In genomic region chr10:86091919-86092318, GRCm38 (mm10) we compare ENCODE assay signal across 9 mouse cellular contexts.
A peak's percentile ranks its signal among the peaks of the same experiment; 100 is the strongest.
DNase-seq lines count a peak whose midpoint lies in the region; ATAC-seq and TF ChIP-seq lines count a peak whose summit lies in the region.
"Had no signal": no experiment of that assay in that cellular context is flagged by ENCODE, and none has a peak within 500 bp of the region (broad histone marks: within the 10 kb centered on the region; RNA-seq: fewer than 3 reads in every experiment).

No protein-coding gene starts in this region.

- no peak for ATAC-seq in heart, embryonic 11.5 days (replicated peaks; ENCODE audit: insufficient number of reproducible peaks, low FRiP score, low TSS enrichment)
- peak; percentile 78 for ATAC-seq in megakaryocyte progenitor cell, adult 5-6 weeks (replicated peaks; ENCODE audit: poor library complexity)
- no peak; the same call in 1 of the 2 replicates for ATAC-seq in megakaryocyte-erythroid progenitor cell, adult 5-6 weeks (replicated peaks; ENCODE audit: low FRiP score, low TSS enrichment, poor library complexity, severe bottlenecking)

- H3K4me1 ChIP-seq in heart, embryonic 11.5 days (ENCODE audit: control insufficient read depth, insufficient read depth, low read length), result no peaks in the 10 kb centered on the region
- H3K4me1 ChIP-seq in thymus, adult 2 months (replicated peaks; ENCODE audit: control insufficient read depth, insufficient read depth, low read length), result no peaks in the 10 kb centered on the region
- H3K4me1 ChIP-seq: midbrain, embryonic 12.5 days had no signal

- DNase-seq in heart, postnatal 36 days, result peak; percentile 13 to 31
- peak; percentile 45 for DNase-seq in thymus, adult 2 months
- DNase-seq in thymus, adult 18-20 months, result no peak
- peak; percentile 25 for DNase-seq in gastrocnemius, postnatal 14 days
- DNase-seq in urinary bladder, adult 2 months (ENCODE audit: low spot score), result no peak

- no peaks in the 10 kb centered on the region for H3K9me3 ChIP-seq in heart, embryonic 11.5 days (replicated peaks; ENCODE audit: control insufficient read depth, low read length)
- H3K9me3 ChIP-seq: midbrain, embryonic 12.5 days had no signal

- WGBS in heart, embryonic 11.5 days (ENCODE audit: insufficient replicate concordance), result 42% methylated on average over 10 of the region's 10 CpGs
- WGBS in thymus, adult 2 months, result 69% methylated on average over 10 of the region's 10 CpGs

- H3K4me2 ChIP-seq in heart, embryonic 11.5 days, result no peak overlapping the region
- H3K4me2 ChIP-seq: midbrain, embryonic 12.5 days had no signal

- no peak overlapping the region for H3K4me3 ChIP-seq in heart, embryonic 11.5 days (ENCODE audit: low read depth, low read length)
- H3K4me3 ChIP-seq in thymus, adult 2 months (ENCODE audit: control insufficient read depth, insufficient read depth, low read length), result no peak overlapping the region
- H3K4me3 ChIP-seq: midbrain, embryonic 12.5 days had no signal

- no peak for TF ChIP-seq POLR2A in thymus, adult 2 months (IDR thresholded peaks at IDR 0.05; ENCODE audit: control insufficient read depth, extremely low read depth, insufficient read depth, low read length, poor library complexity)

- H3K36me3 ChIP-seq in heart, embryonic 11.5 days (ENCODE audit: control insufficient read depth, insufficient read depth, low read length), result no peaks in the 10 kb centered on the region
- H3K36me3 ChIP-seq in thymus, adult 2 months (ENCODE audit: control insufficient read depth, insufficient read depth, low read length), result no peaks in the 10 kb centered on the region
- H3K36me3 ChIP-seq: midbrain, embryonic 12.5 days had no signal

- peak; percentile 78; the same call in 1 of the 2 replicates for TF ChIP-seq CTCF in thymus, adult 2 months (IDR thresholded peaks at IDR 0.05; ENCODE audit: borderline replicate concordance, control insufficient read depth, extremely low read depth, insufficient read depth, low read length, poor library complexity)

- no peak overlapping the region for H3K27ac ChIP-seq in heart, embryonic 11.5 days (ENCODE audit: low read depth, low read length)
- H3K27ac ChIP-seq in thymus, adult 2 months (ENCODE audit: control insufficient read depth, insufficient read depth, low read length), result no peak overlapping the region
- H3K27ac ChIP-seq: midbrain, embryonic 12.5 days had no signal

- no peak overlapping the region for H3K9ac ChIP-seq in heart, embryonic 11.5 days (ENCODE audit: low read depth, low read length)
- H3K9ac ChIP-seq: midbrain, embryonic 12.5 days had no signal

- intact Hi-C loops in heart, postnatal 36 days (cut with DNase I), result no loop called here
- intact Hi-C loops in gastrocnemius, postnatal 14 days (cut with DNase I; ENCODE audit: low total_unique reads), result no loop called here

- no peaks in the 10 kb centered on the region for H3K27me3 ChIP-seq in heart, embryonic 11.5 days (ENCODE audit: control insufficient read depth, insufficient read depth, low read length)
- no peaks in the 10 kb centered on the region for H3K27me3 ChIP-seq in thymus, adult 2 months (ENCODE audit: control insufficient read depth, insufficient read depth, low read length)
- H3K27me3 ChIP-seq: midbrain, embryonic 12.5 days had no signal

Comparison
In these comparisons a context has a peak if more than half of its experiments do, and no peak if none do; other contexts are left out.
1. DNase-seq: peak in heart, postnatal 36 days (2 of 2), thymus, adult 2 months (single experiment) and gastrocnemius, postnatal 14 days (single experiment); none in thymus, adult 18-20 months (0 of 2) and urinary bladder, adult 2 months (single experiment).